Mouse (Mus musculus): Measurements from ENCODE around the gene Zkscan16. TPM values are rescaled to one million over a fixed set of nuclear protein-coding genes. Genes with fewer than 3 reads are reported as not detected.

The Zkscan16 gene
- polyA plus RNA-seq, 1 experiment from 2014 or later, result 2.5 TPM

DNA sequence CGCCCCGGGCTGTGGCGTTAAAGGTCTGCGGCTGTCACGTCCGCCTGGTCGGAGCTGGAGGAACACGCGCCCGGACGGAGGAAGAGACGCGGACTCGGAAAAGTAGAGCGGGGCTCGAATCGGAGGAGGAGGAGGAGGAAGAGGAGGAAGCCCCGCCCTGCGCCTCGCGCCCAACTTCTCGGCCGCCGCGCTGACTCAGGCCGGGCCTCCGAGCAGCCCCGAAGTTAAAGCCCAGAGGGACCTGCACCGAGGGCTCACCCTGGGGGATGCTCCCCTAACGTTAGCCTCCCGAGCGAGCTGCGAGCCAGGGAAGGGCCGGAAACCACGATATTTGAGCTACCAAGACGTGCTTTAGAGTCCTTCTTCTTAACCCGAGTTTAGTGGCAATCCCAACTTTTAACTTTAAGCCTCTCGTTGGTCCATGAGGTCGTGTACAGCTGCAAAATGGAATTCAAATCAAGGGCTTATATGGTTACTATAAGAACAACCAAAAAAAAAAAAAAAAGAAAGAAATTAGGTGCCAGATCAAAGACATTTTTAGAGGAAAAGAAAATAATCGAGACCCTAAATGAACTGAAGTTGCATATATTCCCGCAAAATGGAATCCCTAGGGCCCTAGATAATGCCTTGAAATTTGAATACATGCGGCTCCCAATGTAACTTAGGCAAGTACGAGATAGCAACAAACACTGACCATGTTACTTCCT, 30.6 kb upstream of the Zkscan16 start, which contains the start of gene Ecpas:
TSS of gene Ecpas (minus strand) at position 121 of the 707 bp plus-strand sequence.
- WGBS, result 4% methylated on average over 40 of the region's 43 CpGs
- Histone ChIP-seq H3K9me3 (ENCODE audit: control insufficient read depth, low read length) (no peaks in the 10 kb centered on the region), H3K27me3 (ENCODE audit: control insufficient read depth, insufficient read depth, low read length) (no peaks in the 10 kb centered on the region), H3K36me3 (ENCODE audit: control insufficient read depth, insufficient read depth, low read length) (no peaks in the 10 kb centered on the region), H3K4me3 (ENCODE audit: low read depth, low read length) (peak within 1 kb of the TSS; percentile 71), H3K4me2 (ENCODE audit: low read depth, low read length) (peak within 1 kb of the TSS; percentile 42), H3K9ac (replicated peaks; ENCODE audit: low read depth, low read length) (peak within 1 kb of the TSS; percentile 97), H3K4me1 (ENCODE audit: control insufficient read depth, insufficient read depth, low read length) (peaks cover 6% of the 10 kb centered on the region; the same call in 1 of the 2 replicates), H3K27ac (ENCODE audit: low read depth, low read length) (peak within 1 kb of the TSS; percentile 98)
- ATAC-seq (ENCODE audit: low read depth), result no peak; the same call in 1 of the 2 replicates

DNA sequence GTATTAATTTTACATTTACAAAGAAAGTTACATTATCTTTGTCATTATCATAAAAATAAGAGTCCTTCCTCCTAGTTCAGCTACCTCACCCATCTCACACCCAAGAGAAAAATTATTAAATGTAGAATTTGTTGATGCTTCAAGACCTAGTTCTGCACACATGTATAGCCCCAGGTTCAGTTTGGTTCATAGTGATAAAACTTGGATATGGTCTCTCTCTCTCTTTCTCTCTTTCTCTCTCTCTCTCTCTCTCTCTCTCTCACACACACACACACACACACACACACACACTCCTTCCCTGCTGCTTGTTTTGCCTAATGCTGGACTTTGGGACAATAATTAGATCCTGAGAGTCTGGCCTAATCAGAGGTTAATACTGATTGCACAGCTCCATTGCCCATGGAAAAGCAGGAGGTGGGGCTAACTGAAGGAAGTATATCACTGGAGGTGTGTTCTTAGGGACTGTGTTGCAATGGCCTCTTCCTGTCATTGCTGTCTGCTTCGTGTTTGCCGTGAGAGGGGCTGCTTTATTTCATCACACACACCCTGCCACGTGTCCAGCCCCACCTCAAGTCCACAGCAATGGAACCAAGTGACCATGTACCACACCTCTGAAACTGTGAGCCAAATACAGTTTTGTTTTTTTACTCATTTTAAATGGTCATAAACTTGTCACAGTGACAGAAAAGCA, 29.9 kb upstream of the Zkscan16 start:
- Histone ChIP-seq H3K4me3 (ENCODE audit: low read depth, low read length) (peak overlapping the region; percentile 71; the same call in 1 of the 2 replicates), H3K27me3 (ENCODE audit: control insufficient read depth, insufficient read depth, low read length) (no peaks in the 10 kb centered on the region), H3K4me2 (ENCODE audit: low read depth, low read length) (peak overlapping the region; percentile 42; the same call in 1 of the 2 replicates), H3K9me3 (ENCODE audit: control insufficient read depth, low read length) (no peaks in the 10 kb centered on the region), H3K27ac (ENCODE audit: low read depth, low read length) (no peak overlapping the region), H3K4me1 (ENCODE audit: control insufficient read depth, insufficient read depth, low read length) (peaks cover 6% of the 10 kb centered on the region; the same call in 1 of the 2 replicates), H3K9ac (replicated peaks; ENCODE audit: low read depth, low read length) (no peak overlapping the region), H3K36me3 (ENCODE audit: control insufficient read depth, insufficient read depth, low read length) (no peaks in the 10 kb centered on the region)
- ATAC-seq (ENCODE audit: low read depth), result no peak
- WGBS, result 44% methylated on average over 3 of the region's 3 CpGs

DNA sequence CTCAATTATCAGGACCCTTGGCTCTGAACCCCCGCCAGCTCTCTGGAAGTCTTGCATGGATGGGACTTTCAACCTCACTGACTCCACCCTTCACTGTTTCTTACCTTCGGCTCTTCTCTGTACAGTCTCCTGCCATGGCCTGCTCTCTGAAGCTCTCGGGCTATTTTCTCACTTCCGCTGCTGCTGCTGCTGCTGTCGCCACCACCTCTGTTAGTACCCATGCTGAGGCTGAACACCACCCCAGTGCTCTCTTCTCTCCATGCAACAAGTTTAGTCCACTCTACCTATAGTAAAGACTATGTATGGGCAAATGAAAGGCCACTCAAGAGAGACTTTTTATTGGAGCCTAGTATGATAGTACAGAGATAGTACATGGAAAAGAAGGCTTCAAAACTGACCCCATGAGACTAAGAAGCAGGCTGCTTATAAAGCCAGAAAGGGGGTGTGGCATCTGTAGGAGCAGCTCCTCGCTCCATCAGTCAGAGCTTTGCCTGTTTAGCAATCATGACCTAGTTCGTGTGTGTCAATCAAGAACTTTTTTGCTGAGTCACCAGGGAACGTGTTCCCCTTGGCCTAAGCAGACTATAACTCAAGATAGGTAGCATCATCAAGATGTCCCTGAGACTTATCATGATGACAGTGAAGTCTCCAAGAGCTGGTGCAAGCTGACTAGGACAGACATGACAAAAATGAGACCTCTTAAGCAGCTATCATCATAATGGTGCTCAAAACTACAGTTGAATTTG, 28.2 kb upstream of the Zkscan16 start:
- H3K4me3 ChIP-seq (ENCODE audit: low read depth, low read length), result no peak overlapping the region
- H3K36me3 ChIP-seq (ENCODE audit: control insufficient read depth, insufficient read depth, low read length), result no peaks in the 10 kb centered on the region
- H3K27ac ChIP-seq (ENCODE audit: low read depth, low read length), result no peak overlapping the region
- no peak for ATAC-seq (ENCODE audit: low read depth)
- no peaks in the 10 kb centered on the region for H3K9me3 ChIP-seq (ENCODE audit: control insufficient read depth, low read length)
- H3K4me2 ChIP-seq (ENCODE audit: low read depth, low read length), result no peak overlapping the region
- peaks cover 6% of the 10 kb centered on the region; the same call in 1 of the 2 replicates for H3K4me1 ChIP-seq (ENCODE audit: control insufficient read depth, insufficient read depth, low read length)
- no peaks in the 10 kb centered on the region for H3K27me3 ChIP-seq (ENCODE audit: control insufficient read depth, insufficient read depth, low read length)
- WGBS, result 84% methylated on average over 8 of the region's 8 CpGs
- H3K9ac ChIP-seq (replicated peaks; ENCODE audit: low read depth, low read length), result no peak overlapping the region

DNA sequence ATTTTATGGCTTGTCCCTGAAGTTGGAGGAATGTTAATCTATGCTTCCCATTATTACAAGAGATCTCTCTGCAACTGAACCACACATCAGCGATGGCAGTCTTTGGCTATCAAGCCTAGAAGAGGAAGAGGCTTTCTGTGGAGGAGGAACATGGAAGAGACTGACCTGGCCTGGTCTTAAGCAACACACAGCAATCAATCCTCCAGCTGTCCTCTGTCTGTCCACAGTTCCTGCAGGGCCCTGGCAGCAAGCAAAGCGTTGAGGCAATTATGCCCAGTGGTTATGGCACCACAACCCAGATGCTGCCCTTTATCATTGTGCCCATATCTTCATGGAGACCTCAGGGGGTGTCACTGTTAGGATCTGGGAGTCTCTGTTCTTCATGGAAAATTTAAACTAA, 19.5 kb upstream of the Zkscan16 start:
- H3K27me3 ChIP-seq (ENCODE audit: control insufficient read depth, insufficient read depth, low read length), result no peaks in the 10 kb centered on the region
- H3K4me3 ChIP-seq (ENCODE audit: low read depth, low read length), result no peak overlapping the region
- no peak overlapping the region for H3K9ac ChIP-seq (replicated peaks; ENCODE audit: low read depth, low read length)
- H3K27ac ChIP-seq (ENCODE audit: low read depth, low read length), result no peak overlapping the region
- no peak overlapping the region for H3K4me2 ChIP-seq (ENCODE audit: low read depth, low read length)
- ATAC-seq (ENCODE audit: low read depth), result no peak
- peaks cover 2% of the 10 kb centered on the region; the same call in 1 of the 2 replicates for H3K9me3 ChIP-seq (ENCODE audit: control insufficient read depth, low read length)
- no peaks in the 10 kb centered on the region for H3K36me3 ChIP-seq (ENCODE audit: control insufficient read depth, insufficient read depth, low read length)
- H3K4me1 ChIP-seq (ENCODE audit: control insufficient read depth, insufficient read depth, low read length), result no peaks in the 10 kb centered on the region
- WGBS, result 77% methylated on average over 2 of the region's 2 CpGs

DNA sequence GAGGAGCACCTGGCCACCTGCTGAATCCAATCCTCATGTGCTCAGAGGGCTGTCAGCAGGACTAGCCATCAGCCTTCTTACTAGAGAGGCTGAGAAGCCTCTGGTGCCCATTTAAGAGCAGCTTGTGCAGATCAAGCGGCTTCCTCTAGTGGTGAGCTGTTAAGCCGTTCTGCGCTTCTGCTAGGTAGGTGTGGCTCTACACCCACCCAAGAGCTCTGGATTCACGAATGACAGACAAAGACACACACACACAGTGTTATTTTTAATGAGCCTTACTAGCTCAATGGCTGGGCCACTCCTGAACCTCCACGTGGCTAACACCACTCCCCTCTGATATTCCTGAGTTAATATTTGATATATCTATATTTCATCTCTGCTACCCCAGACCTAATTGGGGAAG, 17.8 kb upstream of the Zkscan16 start:
- Histone ChIP-seq H3K27ac (ENCODE audit: low read depth, low read length) (no peak overlapping the region), H3K9ac (replicated peaks; ENCODE audit: low read depth, low read length) (no peak overlapping the region), H3K36me3 (ENCODE audit: control insufficient read depth, insufficient read depth, low read length) (no peaks in the 10 kb centered on the region), H3K27me3 (ENCODE audit: control insufficient read depth, insufficient read depth, low read length) (no peaks in the 10 kb centered on the region), H3K4me2 (ENCODE audit: low read depth, low read length) (no peak overlapping the region), H3K9me3 (ENCODE audit: control insufficient read depth, low read length) (peaks cover 2% of the 10 kb centered on the region; the same call in 1 of the 2 replicates), H3K4me1 (ENCODE audit: control insufficient read depth, insufficient read depth, low read length) (no peaks in the 10 kb centered on the region), H3K4me3 (ENCODE audit: low read depth, low read length) (no peak overlapping the region)
- 47% methylated on average over 5 of the region's 5 CpGs for WGBS
- no peak for ATAC-seq (ENCODE audit: low read depth)

DNA sequence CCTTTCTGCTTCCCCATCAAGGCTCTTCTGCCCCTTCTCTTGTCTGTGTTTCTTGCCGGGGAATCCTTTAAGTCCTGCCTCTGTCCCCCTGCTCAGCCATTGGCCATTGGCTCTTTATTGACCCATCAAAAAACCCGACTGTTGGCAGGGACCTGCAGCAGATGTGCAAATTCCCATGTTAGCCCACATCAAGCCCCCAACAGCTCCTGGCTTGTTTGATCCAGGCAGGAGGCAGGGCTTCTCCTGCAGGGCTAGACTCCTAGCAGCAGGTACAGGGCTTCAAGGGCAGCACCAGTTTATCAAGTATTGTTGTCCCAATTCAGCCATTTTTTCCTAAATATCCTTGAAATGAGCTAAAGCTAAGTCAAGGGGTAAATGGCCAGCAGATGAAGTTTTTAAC, 17.3 kb upstream of the Zkscan16 start:
- no peak for ATAC-seq (ENCODE audit: low read depth)
- WGBS, result 10% methylated on average over 2 of the region's 2 CpGs
- H3K4me3 ChIP-seq (ENCODE audit: low read depth, low read length), result no peak overlapping the region

DNA sequence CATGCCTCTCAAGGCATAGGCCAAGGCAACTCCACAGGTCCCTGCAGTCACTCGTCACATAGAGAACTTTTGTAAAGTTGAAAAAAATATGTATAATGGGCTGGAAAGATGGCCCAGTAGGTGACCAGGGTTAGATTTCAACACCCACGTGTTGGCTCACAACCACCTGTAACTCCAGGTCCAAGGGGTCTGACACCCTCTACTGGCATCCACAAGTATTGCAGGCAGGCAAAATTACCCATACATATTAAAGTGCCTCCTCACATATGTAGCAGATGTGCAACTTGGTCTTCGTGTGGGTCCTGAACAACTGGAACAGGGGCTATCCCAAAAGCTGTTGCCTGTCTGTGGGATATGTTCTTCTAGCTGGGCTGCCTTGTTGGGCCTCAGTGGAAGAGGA, 15.8 kb upstream of the Zkscan16 start:
- H3K27ac ChIP-seq (ENCODE audit: low read depth, low read length), result no peak overlapping the region
- H3K4me3 ChIP-seq (ENCODE audit: low read depth, low read length), result no peak overlapping the region
- no peaks in the 10 kb centered on the region for H3K4me1 ChIP-seq (ENCODE audit: control insufficient read depth, insufficient read depth, low read length)
- H3K9me3 ChIP-seq (ENCODE audit: control insufficient read depth, low read length), result peaks cover 2% of the 10 kb centered on the region; the same call in 1 of the 2 replicates
- H3K27me3 ChIP-seq (ENCODE audit: control insufficient read depth, insufficient read depth, low read length), result no peaks in the 10 kb centered on the region
- 65% methylated on average over 3 of the region's 3 CpGs for WGBS
- ATAC-seq (ENCODE audit: low read depth), result no peak
- H3K4me2 ChIP-seq (ENCODE audit: low read depth, low read length), result no peak overlapping the region
- no peak overlapping the region for H3K9ac ChIP-seq (replicated peaks; ENCODE audit: low read depth, low read length)
- H3K36me3 ChIP-seq (ENCODE audit: control insufficient read depth, insufficient read depth, low read length), result no peaks in the 10 kb centered on the region

More for the DNA sequence above, 17.3 kb upstream of the Zkscan16 start:
- no peak overlapping the region for H3K27ac ChIP-seq (ENCODE audit: low read depth, low read length)
- no peaks in the 10 kb centered on the region for H3K36me3 ChIP-seq (ENCODE audit: control insufficient read depth, insufficient read depth, low read length)
- H3K4me2 ChIP-seq (ENCODE audit: low read depth, low read length), result no peak overlapping the region
- peaks cover 2% of the 10 kb centered on the region; the same call in 1 of the 2 replicates for H3K9me3 ChIP-seq (ENCODE audit: control insufficient read depth, low read length)
- no peak overlapping the region for H3K9ac ChIP-seq (replicated peaks; ENCODE audit: low read depth, low read length)
- H3K27me3 ChIP-seq (ENCODE audit: control insufficient read depth, insufficient read depth, low read length), result no peaks in the 10 kb centered on the region
- H3K4me1 ChIP-seq (ENCODE audit: control insufficient read depth, insufficient read depth, low read length), result no peaks in the 10 kb centered on the region

DNA sequence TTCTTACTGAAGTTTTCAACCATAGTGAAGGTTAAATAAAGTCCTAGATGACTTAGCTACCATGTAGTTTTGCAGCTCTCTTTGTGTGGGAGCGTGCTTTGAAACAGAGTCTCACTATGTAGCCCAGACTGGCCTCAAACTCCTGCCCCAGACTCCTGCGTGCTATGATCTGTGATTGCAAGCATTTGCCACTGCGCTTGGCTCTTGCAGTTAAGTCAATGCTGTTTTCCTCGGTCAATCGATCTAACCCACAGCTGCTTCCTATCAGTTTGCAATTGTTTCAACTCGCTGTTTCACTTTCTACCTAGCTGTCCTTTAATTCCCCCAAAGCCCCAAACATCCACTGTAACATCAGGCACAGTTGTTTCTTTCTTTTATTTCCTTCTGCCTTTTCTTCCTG, 10.9 kb upstream of the Zkscan16 start:
- Histone ChIP-seq H3K27ac (ENCODE audit: low read depth, low read length) (no peak overlapping the region), H3K4me1 (ENCODE audit: control insufficient read depth, insufficient read depth, low read length) (no peaks in the 10 kb centered on the region), H3K27me3 (ENCODE audit: control insufficient read depth, insufficient read depth, low read length) (no peaks in the 10 kb centered on the region), H3K9ac (replicated peaks; ENCODE audit: low read depth, low read length) (no peak overlapping the region), H3K9me3 (ENCODE audit: control insufficient read depth, low read length) (no peaks in the 10 kb centered on the region), H3K4me2 (ENCODE audit: low read depth, low read length) (no peak overlapping the region), H3K4me3 (ENCODE audit: low read depth, low read length) (no peak overlapping the region), H3K36me3 (ENCODE audit: control insufficient read depth, insufficient read depth, low read length) (no peaks in the 10 kb centered on the region)
- WGBS, result 92% methylated on average over 6 of the region's 6 CpGs
- no peak for ATAC-seq (ENCODE audit: low read depth)

Data from neural tube, embryonic 14.5 days (tissue).